Comparison of ENCODE assay signal across 21 mouse cellular contexts in genomic region chr6:91224939-91225338, GRCm38 (mm10). TPM values are rescaled to one million over a fixed set of nuclear protein-coding genes. Genes with fewer than 3 reads are reported as not detected.
A peak's percentile ranks its signal among the peaks of the same experiment; 100 is the strongest.
DNase-seq lines count a peak whose midpoint lies in the region; ATAC-seq and TF ChIP-seq lines count a peak whose summit lies in the region.
"Had no signal": no experiment of that assay in that cellular context is flagged by ENCODE, and none has a peak within 500 bp of the region (broad histone marks: within the 10 kb centered on the region; RNA-seq: fewer than 3 reads in every experiment).

No protein-coding gene starts in this region.

- H3K9me3 ChIP-seq in heart, embryonic 11.5 days (replicated peaks; ENCODE audit: control insufficient read depth, low read length): no peaks in the 10 kb centered on the region
- no peaks in the 10 kb centered on the region for H3K9me3 ChIP-seq in lung, postnatal 0 days (ENCODE audit: low read length)
- H3K9me3 ChIP-seq: embryonic facial prominence, embryonic 15.5 days; forebrain, embryonic 10.5 days; limb, embryonic 15.5 days; lung, embryonic 15.5 days; midbrain, embryonic 10.5 days; neural tube, embryonic 12.5 days; stomach, embryonic 15.5 days had no signal

- TF ChIP-seq CTCF in lung, postnatal 0 days (IDR thresholded peaks at IDR 0.05): no peak

- no peak for ATAC-seq in heart, embryonic 11.5 days (replicated peaks; ENCODE audit: insufficient number of reproducible peaks, low FRiP score, low TSS enrichment)
- ATAC-seq in lung, postnatal 0 days: peak; percentile 50
- ATAC-seq: hindbrain, embryonic 16.5 days had no signal

- H3K27ac ChIP-seq in heart, embryonic 11.5 days (ENCODE audit: low read depth, low read length): no peak overlapping the region
- H3K27ac ChIP-seq in lung, postnatal 0 days (ENCODE audit: low read length): no peak overlapping the region
- H3K27ac ChIP-seq: embryonic facial prominence, embryonic 15.5 days; forebrain, embryonic 10.5 days; kidney, postnatal 0 days; limb, embryonic 15.5 days; lung, embryonic 15.5 days; midbrain, embryonic 10.5 days; neural tube, embryonic 12.5 days; stomach, embryonic 15.5 days had no signal

- peak; percentile 53; the same call in 1 of the 2 replicates for TF ChIP-seq EP300 in lung, postnatal 0 days (IDR thresholded peaks at IDR 0.05)

- DNase-seq in heart, adult 9 months (ENCODE audit: low spot score in 2 of 2): peak; percentile 57 to 78
- peak; percentile 34 for DNase-seq in 416B (ENCODE audit: low read depth)
- peak; percentile 48 for DNase-seq in MN1 (ENCODE audit: low spot score)
- DNase-seq in lung, postnatal 0 days (ENCODE audit: low spot score): peak; percentile 57
- DNase-seq in urinary bladder, adult 2 months (ENCODE audit: low spot score): no peak
- no peak for DNase-seq in spleen, postnatal 4 days (ENCODE audit: low spot score in 2 of 2)
- DNase-seq: adrenal gland, adult 2 months; embryo, embryonic 11 days; gastrocnemius, postnatal 36 days; spleen, adult 18-20 months; thymus, adult 2 months had no signal

- H3K4me2 ChIP-seq in heart, embryonic 11.5 days: no peak overlapping the region
- H3K4me2 ChIP-seq in lung, postnatal 0 days (replicated peaks; ENCODE audit: low read depth, low read length): no peak overlapping the region
- H3K4me2 ChIP-seq: embryonic facial prominence, embryonic 15.5 days; limb, embryonic 15.5 days; lung, embryonic 15.5 days; neural tube, embryonic 12.5 days; stomach, embryonic 15.5 days had no signal

- WGBS in heart, embryonic 11.5 days (ENCODE audit: insufficient replicate concordance): 49% methylated on average over 6 of the region's 6 CpGs
- WGBS in lung, postnatal 0 days: 51% methylated on average over 6 of the region's 6 CpGs

- H3K4me1 ChIP-seq in heart, embryonic 11.5 days (ENCODE audit: control insufficient read depth, insufficient read depth, low read length): peaks cover 4% of the 10 kb centered on the region
- no peaks in the 10 kb centered on the region for H3K4me1 ChIP-seq in lung, postnatal 0 days (ENCODE audit: insufficient read depth, low read depth, low read length)
- H3K4me1 ChIP-seq: lung, embryonic 15.5 days; neural tube, embryonic 12.5 days; stomach, embryonic 15.5 days had no signal

- H3K36me3 ChIP-seq in heart, embryonic 11.5 days (ENCODE audit: control insufficient read depth, insufficient read depth, low read length): no peaks in the 10 kb centered on the region
- H3K36me3 ChIP-seq in lung, postnatal 0 days (ENCODE audit: insufficient read depth, low read length): no peaks in the 10 kb centered on the region
- H3K36me3 ChIP-seq: embryonic facial prominence, embryonic 15.5 days; forebrain, embryonic 10.5 days; lung, embryonic 15.5 days; midbrain, embryonic 10.5 days; neural tube, embryonic 12.5 days; stomach, embryonic 15.5 days had no signal

- no peak overlapping the region for H3K4me3 ChIP-seq in heart, embryonic 11.5 days (ENCODE audit: low read depth, low read length)
- no peak overlapping the region for H3K4me3 ChIP-seq in lung, postnatal 0 days (ENCODE audit: low read depth, low read length)
- H3K4me3 ChIP-seq: embryonic facial prominence, embryonic 15.5 days; forebrain, embryonic 10.5 days; limb, embryonic 15.5 days; lung, embryonic 15.5 days; midbrain, embryonic 10.5 days; neural tube, embryonic 12.5 days; stomach, embryonic 15.5 days had no signal

- peaks cover 25% of the 10 kb centered on the region for H3K27me3 ChIP-seq in heart, embryonic 11.5 days (ENCODE audit: control insufficient read depth, insufficient read depth, low read length)
- H3K27me3 ChIP-seq in lung, postnatal 0 days (replicated peaks; ENCODE audit: insufficient read depth, low read length): no peaks in the 10 kb centered on the region
- H3K27me3 ChIP-seq: embryonic facial prominence, embryonic 15.5 days; limb, embryonic 15.5 days; lung, embryonic 15.5 days; neural tube, embryonic 12.5 days; stomach, embryonic 15.5 days had no signal

- H3K9ac ChIP-seq in heart, embryonic 11.5 days (ENCODE audit: low read depth, low read length): no peak overlapping the region
- no peak overlapping the region for H3K9ac ChIP-seq in lung, postnatal 0 days (replicated peaks; ENCODE audit: low read depth)
- H3K9ac ChIP-seq: embryonic facial prominence, embryonic 15.5 days; limb, embryonic 15.5 days; lung, embryonic 15.5 days; neural tube, embryonic 12.5 days; stomach, embryonic 15.5 days had no signal

RNA-seq across cellular contexts. Expression of gene Fbln2, which starts 12.7 kb away (rescaled TPM):
- 105 and 137 TPM in 2 replicates for polyA plus RNA-seq in heart, embryonic 11.5 days (2014; fragmentation: Nextera tagmentation; extraction: Ambion mirVana)
- 63.0 and 63.8 TPM in 2 replicates for polyA plus RNA-seq in lung, postnatal 0 days (2015; fragmentation: Nextera tagmentation; extraction: Ambion mirVana)
- polyA plus RNA-seq in urinary bladder, adult 2 months (2012; rRNA removed): 60.4 and 68.7 TPM in 2 replicates

Comparison
In these comparisons a context has a peak if more than half of its experiments do, and no peak if none do; other contexts are left out.
1. DNase-seq: peak in heart, adult 9 months (2 of 2), 416B (single experiment), MN1 (single experiment) and lung, postnatal 0 days (single experiment); none in urinary bladder, adult 2 months (single experiment) and spleen, postnatal 4 days (0 of 2).